Mouse (Mus musculus) testis, postnatal 10 days (tissue): ENCODE measurements around the gene Iqsec3.

Experiments used
- DNase-seq: peaks from one replicate; pipeline ENCODE4 v3.0.0; 2021; ENCODE audit warnings: low spot score

Iqsec3 gene

DNA sequence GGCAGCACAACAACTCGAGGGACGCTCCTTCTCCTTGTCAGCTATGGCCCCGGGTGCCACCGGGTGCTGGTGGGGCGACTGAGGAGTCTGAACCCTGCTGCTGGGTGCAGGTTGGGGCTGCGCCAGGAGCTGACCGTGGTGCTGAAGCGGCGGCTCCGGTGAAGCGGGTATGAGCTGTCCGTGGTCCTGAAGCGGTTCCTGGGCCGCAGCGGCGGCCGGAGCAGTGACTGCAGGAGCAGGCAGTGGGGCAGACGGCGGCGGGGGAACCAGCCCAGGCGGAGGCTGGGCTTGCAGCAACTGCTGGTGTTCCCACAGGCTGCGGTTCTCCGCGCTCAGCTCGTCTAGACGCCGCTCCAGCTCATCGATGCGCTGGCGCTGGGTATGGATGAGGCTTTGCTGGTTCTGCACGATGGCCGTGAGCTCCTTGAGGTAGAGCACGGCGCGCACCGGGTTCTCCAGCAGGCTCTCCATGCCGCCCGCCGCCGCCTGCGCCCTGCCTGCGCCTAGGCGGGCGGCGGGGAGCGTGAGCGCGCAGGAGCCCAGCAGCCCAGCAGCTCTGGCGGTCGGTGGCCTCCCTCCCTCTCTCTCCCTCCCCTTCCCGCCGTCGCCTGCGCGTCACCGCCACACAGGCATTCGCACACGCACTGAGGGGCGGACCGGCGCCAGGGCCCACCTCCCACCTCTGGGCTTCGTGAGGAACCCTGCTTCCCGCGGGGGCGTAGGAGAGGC, at the start of gene Iqsec3:
Gene Iqsec3 (minus strand): TSS at position 586 of the 729 bp plus-strand sequence.
- peak; percentile 98 for DNase-seq

GRCm38 (mm10) chr6:121522106-121522705, 48.7 kb upstream of the Iqsec3 start:
- peak; percentile 14 for DNase-seq

GRCm38 (mm10) chr6:121521030-121521429, 47.6 kb upstream of the Iqsec3 start:
- peak; percentile 22 for DNase-seq

DNA sequence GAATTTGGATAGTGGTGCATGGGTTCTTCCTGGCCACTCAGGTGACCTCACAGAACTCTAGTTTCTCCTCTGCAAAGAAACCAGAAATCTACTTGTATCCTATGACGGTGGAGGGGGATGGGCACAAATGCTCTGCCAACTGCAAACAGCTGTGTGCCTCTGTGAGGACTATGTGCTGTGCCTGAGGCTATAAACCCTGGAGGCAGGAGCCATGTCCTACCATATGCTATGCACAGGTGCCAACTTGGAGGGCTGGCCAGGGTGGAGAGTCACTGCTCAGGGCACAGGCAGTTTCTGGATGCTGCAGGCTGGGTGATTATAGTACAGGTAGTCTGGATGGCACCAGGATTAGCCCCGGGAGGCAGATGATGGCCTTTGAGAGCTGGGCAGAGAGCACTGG, 46.4 kb upstream of the Iqsec3 start:
- DNase-seq, result peak; percentile 39

DNA sequence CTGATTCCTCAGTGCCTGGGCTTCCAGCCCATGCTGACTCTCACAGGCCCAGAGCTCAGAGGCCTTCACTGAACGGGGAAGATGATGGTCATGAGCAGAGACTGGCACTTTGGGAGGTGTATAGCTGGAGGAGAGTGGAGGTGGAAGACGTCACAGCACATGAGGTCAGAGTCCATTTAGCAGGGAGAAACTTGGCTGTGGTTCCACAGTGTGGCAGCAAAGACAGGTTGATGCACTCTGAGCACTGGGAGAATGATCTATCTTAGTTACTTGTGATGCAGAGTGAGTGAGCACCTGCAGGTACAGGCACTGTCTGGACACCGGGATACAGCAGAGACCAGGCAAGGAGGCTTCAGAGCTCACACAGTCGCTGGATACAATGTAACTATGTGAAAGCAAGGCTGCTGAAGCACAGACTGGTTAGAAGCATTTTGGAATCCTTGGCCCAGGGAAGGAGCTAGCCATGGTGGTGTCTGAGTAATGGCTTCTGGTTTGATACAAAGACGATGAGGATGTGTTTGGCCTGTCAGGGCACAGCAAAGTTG, 45.9 kb upstream of the Iqsec3 start:
- peak; percentile 29 for DNase-seq

- DNase-seq, result peak; percentile 17
Observed at GRCm38 (mm10) chr6:121517726-121518125, 44.2 kb upstream of the Iqsec3 start.

- DNase-seq, result no peak
Observed at GRCm38 (mm10) chr6:121510381-121510780, 36.9 kb upstream of the Iqsec3 start.

DNA sequence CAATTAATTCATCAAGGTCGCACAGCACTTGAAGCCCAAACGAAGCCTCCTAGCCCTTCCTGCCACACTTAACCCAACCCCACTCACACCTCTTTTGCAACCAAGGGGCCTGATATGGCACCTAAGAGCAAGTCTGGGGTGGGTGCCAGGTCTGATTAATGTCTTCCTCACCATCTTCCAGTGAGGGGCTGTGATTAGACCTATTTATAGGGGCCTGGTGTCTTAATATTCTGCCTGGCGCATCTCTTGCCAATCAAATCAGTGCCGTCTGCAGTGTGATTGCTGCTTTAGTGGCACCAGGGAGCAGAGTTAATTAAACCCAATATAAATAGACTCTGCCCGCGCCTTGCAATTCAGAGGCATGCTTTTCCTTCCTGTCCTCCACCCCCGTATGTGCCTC, 36.4 kb upstream of the Iqsec3 start:
- no peak for DNase-seq

GRCm38 (mm10) chr6:121508266-121508665, 34.8 kb upstream of the Iqsec3 start:
- no peak for DNase-seq

DNA sequence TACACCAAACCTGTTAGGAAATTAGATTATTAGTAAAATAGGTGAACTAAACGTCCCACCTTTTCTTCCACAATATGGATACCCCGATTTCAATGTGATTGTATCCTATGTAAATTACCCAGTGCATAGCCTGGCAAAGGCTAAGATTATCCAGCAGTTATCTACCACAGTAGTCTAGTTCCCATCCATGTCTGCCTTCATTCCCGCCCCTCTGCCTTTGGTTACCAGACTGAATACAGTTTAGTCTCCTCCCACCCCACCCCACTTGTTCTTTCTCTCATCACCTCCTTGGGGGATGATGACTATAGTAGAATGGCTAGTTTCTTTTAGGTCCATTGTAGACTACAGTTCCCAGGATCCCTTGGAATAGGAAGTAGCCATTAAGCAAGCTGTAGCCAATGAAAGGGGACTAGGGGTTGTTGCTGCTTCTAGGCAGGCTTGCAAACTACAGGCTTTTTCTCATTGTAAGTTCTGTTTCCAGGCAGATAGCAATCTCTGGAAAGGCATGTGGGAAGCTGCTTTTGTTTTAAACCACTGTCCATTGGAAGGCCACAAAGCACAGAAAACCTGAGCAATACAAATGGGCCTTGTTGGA, 27.7 kb upstream of the Iqsec3 start:
- DNase-seq, result no peak

DNA sequence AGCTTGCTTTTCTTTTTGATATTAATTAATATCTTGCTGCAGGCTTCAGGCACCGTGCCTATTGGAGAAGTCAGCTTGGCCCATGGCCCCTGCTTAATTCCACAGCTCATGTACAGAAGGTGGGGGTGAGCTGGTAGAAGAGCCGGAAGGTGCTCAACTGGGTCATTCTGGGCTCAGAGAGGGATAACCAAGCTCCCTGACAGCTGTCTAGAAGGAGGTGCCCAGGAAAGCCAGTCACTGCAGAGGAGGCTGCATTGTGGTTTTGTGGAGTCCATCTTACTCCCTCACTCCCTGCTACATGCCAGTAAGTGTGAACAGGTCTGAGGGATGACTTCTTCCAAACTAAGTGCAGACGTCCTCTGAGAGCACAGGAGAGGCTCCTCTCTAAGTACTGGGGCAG, 26.4 kb upstream of the Iqsec3 start:
- no peak for DNase-seq

DNA sequence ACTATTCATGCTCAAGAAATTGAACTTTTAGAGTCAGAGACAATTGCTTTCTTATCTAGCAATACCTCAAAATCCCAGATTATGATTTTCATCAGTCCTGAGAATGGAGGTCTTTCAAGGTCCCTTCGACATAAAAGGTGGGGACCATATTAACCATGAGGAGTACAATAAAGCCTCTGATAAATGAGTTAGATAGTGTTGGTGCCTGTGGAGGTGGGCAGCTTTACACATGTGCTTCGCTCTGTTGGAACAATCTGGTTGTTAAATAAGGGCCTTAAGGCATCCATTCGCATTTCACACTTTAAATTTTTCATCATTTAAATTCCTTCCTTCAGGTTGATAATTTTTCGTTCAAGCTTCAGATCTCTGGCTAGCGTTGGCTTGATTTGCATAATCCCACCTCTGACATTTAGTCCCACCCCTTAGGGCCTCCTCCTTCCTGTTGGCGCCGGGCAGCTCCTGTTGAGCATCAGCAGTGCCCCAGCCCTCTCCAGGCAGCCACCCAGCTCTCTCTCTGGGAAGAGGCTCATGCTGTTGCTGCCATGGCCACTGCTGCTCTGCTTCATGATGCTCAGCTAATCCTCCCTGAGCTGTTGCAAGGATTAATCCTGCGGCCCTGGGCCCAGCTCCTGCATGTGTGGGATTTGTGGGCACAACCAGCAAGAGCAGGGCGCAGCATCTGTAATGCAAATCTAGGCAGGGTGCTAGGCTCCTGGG, 25.5 kb upstream of the Iqsec3 start:
- no peak for DNase-seq

GRCm38 (mm10) chr6:121495606-121496005, 22.1 kb upstream of the Iqsec3 start:
- DNase-seq, result no peak

DNA sequence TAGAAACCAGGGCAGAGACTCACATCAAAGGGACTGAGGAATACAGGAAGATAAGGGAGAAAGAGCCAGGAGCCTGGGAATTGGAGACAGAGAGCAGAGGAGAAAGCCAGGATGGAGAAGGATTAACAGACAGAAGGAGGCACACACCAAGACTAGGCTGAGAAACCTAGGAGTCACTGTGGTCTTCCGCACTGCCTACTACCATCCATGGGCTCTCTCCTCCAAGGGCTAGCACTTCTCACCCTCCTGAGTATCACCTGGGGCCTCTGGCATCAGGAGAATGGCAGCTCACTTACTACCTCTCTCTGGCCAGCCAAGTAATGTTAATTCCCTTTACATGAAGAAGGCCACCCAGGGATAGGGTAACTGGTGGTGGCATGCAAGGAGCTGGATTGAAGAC, 21.5 kb upstream of the Iqsec3 start:
- DNase-seq, result no peak

DNA sequence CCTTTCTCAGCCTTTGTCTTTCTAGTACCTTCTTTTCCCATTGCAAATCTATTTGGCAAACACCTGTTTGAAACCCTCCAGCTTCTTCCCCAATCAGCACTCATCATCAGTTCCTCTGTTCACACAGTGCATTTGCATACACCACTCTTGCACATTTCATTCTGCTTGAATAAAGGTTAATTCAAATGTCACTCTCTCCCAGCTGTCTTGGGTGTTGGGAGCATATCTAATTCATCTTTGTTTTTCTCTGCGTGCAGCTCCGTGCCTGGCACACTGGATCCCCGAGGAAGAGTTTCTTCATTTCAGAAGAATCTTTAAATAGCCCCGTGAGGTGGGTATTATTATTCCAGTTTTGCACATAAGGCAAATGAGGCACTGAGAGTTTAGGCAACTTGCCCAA, 20.8 kb upstream of the Iqsec3 start:
- no peak for DNase-seq

- no peak for DNase-seq
Observed at GRCm38 (mm10) chr6:121491339-121491738, 17.9 kb upstream of the Iqsec3 start.

DNA sequence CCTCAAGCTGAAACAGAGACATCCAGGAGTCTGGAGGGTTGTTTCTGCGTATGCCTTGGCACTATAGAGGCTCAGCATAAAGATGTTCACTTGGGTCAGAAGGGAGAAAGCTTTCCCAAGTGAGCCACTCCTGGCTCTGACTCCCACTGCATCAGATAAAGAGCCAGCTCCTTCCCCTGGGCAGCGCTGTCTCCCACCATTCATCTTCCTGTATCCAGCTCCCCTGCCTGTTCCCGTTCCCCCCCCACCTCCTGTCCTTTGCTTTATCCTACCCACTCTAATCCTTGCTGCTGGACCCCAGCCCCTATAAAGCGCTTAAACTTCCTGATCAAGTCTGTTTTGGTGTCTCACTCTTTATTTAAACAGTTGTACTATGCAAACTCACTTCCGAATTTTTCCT, 1.2 kb downstream of the Iqsec3 start:
- no peak for DNase-seq

GRCm38 (mm10) chr6:121468235-121468634, 5.2 kb downstream of the Iqsec3 start:
- no peak for DNase-seq

DNA sequence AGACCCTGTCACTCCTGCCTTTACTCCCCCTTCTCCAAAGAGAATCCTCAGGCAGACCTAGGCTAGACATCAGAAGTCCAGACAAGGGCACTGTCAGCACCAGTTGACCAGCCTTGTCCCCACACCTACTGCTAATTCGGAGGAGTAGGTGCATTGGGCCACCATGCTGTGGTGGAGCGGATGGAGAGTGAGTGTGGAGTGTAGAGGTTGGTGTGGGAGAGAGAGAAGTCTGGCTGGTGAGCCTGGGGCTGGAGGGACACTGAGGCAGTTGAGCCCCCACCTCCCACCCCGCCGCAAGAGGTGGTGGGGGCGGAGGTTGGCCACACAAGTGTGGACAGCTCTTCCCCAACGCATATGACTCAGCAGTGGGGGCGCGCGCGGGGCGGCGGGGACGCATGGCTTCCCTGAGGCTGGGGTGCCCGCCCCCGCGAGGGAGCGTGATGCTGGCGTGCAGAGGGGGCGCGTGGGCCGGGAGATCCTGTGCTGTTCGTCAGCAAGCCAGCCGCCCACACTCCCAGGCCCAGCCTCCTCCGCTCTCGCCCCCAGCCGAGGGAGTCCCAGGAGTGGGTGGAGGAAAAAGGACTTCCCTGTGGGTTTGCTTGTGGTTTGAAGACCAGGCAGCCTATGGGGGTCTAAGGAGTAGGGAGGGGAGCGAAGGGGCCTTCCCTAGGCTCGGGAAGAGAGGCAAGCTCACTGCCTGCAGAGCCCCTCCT, 10.7 kb downstream of the Iqsec3 start:
- no peak for DNase-seq

- DNase-seq, result no peak
Observed at GRCm38 (mm10) chr6:121457381-121457780, 16.1 kb downstream of the Iqsec3 start.

GRCm38 (mm10) chr6:121456651-121457050, 16.8 kb downstream of the Iqsec3 start:
- DNase-seq, result no peak
